Mouse (Mus musculus): Measurements from ENCODE around the gene Mrps25.

DNA sequence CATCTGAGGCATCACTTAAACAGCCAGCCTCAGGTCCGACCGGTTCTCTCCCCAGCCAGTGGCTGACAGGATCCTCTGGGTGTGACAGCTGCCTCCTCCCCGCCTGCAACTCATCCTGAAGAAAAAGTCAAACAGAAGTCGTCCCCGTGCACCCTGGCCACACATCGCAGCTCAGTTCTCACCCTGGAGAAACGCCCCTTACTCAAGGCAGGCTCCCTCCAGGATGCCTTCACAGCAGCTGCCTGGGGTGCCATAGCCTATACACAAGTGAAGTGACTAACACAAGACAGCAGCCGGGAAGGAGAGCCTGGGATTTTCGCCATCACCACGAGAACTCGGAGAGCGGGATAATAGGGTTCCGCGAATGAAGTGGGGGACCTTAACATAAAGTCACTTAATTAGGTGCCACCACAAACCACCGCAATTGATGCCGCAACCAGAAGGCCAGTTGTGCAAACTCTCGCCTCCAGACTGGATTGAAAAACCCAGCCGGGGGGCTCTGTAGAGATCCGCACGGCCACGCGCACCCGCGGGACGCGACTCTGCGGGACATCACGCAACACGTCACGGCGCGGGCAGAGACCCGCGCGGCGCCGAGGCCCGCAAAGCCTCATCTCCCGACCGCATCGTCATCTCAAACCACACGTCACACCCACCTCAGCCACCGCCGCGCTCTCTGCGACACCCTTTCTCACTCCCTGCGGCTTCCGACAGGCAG lies 30.4 kb upstream of the Mrps25 start:
- TF ChIP-seq CTCF (IDR thresholded peaks at IDR 0.05; ENCODE audit: extremely low read depth, insufficient read depth, insufficient read length, insufficient replicate concordance) (no peak), POLR2A (IDR thresholded peaks at IDR 0.05; ENCODE audit: low read depth, low read length) (no peak)

Data from spleen, adult 2 months (tissue).